Mouse (Mus musculus) left cerebral cortex, postnatal 4 days (tissue): ENCODE measurements around the gene Wdr95. TPM values are rescaled to one million over a fixed set of nuclear protein-coding genes. Genes with fewer than 3 reads are reported as not detected.
A peak's percentile ranks its signal among the peaks of the same experiment; 100 is the strongest.

Source experiments
- DNase-seq: peaks from one replicate; pipeline ENCODE4 v3.0.0-alpha.2; 2022
- intact Hi-C: fragments of 180-260 bp; cut with DNase I; formaldehyde crosslinking; loops from one replicate; pipeline ENCODE4 v1.15.1; 2025
- total RNA-seq, 2 experiments: library from RNA; stranded (reverse); gene quantifications; 2 replicates each; pipeline ENCODE4 v1.2.3; 2021

Wdr95 gene
- total RNA-seq, 2 experiments from 2014 or later = 0.85 TPM; not detected in 1

DNA sequence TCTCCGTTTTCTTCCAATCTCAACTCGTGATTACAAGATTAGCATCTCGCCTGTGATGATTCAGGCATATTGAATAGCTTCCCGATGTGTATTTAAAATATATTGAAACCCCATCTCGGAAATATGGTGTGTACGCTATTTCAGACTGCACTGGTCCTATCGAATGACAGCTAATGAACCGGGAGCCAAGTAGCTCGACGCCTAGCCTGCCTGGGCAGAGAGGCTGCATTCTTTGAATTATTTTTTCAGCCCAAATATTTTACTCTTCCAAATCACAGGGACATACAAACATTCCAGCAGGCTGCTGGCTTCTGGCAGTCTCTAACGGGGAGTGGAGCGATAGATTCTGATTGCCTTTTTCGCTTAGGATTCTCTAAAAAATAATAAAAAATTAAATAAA lies 40.5 kb downstream of the Wdr95 start:
- DNase-seq = no peak
- intact Hi-C loops = no loop called here

GRCm38 (mm10) chr5:149576977-149577376 lies 48.5 kb downstream of the Wdr95 start:
- intact Hi-C loops = no loop called here

GRCm38 (mm10) chr5:149577449-149577848 lies 49.0 kb downstream of the Wdr95 start:
- intact Hi-C loops = no loop called here
- no peak for DNase-seq

More at GRCm38 (mm10) chr5:149576977-149577376, 48.5 kb downstream of the Wdr95 start:
- DNase-seq = peak; percentile 13

DNA sequence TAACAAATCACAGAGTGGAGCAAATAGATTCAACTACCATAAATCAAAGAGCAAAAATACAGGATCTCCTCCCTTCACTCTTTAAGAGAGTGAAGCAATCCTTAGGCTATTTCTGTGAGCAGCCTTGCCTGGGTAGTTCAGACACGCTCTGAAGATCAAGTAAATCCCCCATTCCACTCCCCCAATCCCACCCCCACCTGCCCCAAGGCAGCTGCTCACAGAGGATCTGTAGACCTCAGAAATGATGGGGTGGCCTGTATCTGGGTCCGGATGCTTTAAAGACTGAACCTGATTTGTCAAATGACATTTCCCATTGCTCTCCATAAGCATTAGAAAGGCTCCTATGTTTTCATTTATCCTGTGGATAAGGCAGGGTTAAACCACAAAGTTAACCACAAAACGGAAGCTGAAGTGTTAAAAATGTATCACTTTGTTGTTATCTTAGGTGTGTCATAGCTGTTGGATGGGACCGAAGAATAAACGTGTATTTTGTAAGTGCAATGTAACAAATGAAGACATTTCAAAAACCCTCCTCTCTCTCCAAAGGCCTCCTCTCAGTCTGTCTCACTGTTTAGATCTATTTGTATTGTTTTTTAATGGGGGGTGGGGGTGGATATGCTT lies 54.3 kb downstream of the Wdr95 start:
- intact Hi-C loops = no loop called here

DNA sequence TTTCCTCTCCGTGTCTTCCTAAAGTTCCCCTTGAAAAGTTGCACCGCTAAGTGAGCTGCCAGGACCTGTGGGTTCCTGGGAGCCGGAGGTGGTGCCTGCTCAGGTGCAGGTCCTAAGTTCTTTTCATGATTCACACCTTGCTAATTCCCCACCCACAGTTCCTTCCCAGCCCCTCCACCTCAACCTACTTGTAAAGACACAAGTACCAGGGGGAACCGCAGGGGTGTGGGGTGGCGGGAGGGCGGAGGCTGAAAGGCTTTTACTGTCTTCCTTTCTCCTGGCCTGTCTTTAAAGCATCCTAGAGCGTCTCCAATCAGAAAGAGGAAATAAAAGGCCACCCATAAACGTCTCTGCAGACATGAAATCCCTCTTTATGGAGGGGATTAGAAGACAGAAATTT lies 55.0 kb downstream of the Wdr95 start:
- no peak for DNase-seq
- intact Hi-C loops = no loop called here

More for the DNA sequence above, 54.3 kb downstream of the Wdr95 start:
- DNase-seq = no peak

GRCm38 (mm10) chr5:149584154-149584655 lies 55.7 kb downstream of the Wdr95 start:
- intact Hi-C loops = no loop called here

DNA sequence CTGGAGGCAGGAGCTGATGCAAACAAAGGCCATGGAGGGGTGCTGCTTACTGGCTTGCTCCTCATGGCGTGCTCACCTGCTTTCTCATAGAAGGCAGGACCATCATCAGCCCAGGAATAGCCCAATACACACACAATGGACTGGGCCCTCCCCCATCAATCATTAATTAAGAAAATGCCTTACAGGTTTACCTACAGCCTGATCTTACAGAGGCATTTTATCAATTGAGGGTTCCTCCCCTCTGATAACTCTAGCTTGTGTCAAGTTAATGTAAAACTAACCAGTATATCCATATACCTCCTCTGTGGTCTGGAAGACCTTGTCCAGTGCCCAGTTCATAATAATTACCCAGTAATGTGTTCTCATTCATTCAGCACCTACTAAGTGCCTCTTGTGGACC lies 56.8 kb downstream of the Wdr95 start:
- intact Hi-C loops = no loop called here

More at GRCm38 (mm10) chr5:149584154-149584655, 55.7 kb downstream of the Wdr95 start:
- DNase-seq = no peak

GRCm38 (mm10) chr5:149585910-149586309 lies 57.4 kb downstream of the Wdr95 start:
- intact Hi-C loops = no loop called here
- DNase-seq = peak; percentile 13

More for the DNA sequence above, 56.8 kb downstream of the Wdr95 start:
- DNase-seq = no peak

- intact Hi-C loops = no loop called here
- DNase-seq = no peak
These were observed 58.9 kb downstream of the Wdr95 start for GRCm38 (mm10) chr5:149587327-149587895.

GRCm38 (mm10) chr5:149588814-149589534 lies 60.5 kb downstream of the Wdr95 start:
- no peak for DNase-seq
- intact Hi-C loops = no loop called here

GRCm38 (mm10) chr5:149589932-149590331 lies 61.5 kb downstream of the Wdr95 start:
- no peak for DNase-seq
- intact Hi-C loops = no loop called here

GRCm38 (mm10) chr5:149594215-149594614 lies 65.7 kb downstream of the Wdr95 start:
- no peak for DNase-seq
- intact Hi-C loops = no loop called here

- no peak for DNase-seq
- intact Hi-C loops = no loop called here
These were observed 68.9 kb downstream of the Wdr95 start for GRCm38 (mm10) chr5:149597351-149597750.

DNA sequence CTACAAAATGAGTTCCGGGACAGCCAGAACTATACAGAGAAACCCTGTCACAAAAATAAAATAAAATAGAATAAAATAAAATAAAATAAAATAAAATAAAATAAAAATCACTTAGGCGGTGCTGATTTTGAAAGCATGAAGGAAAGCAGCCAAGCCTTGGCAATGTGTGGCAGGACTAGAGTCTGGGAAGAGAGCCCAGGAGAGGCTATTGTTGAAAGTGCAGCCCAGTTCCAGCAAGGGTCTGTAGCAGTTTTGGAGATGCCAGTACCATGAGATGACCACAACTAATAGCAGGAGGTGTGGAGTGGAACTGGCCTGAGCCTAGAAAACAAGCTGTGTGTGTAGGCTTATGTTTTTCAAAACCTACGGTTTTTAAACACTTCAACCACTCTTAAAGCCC lies 73.5 kb downstream of the Wdr95 start:
- peak; percentile 25 for DNase-seq
- intact Hi-C loops = no loop called here

DNA sequence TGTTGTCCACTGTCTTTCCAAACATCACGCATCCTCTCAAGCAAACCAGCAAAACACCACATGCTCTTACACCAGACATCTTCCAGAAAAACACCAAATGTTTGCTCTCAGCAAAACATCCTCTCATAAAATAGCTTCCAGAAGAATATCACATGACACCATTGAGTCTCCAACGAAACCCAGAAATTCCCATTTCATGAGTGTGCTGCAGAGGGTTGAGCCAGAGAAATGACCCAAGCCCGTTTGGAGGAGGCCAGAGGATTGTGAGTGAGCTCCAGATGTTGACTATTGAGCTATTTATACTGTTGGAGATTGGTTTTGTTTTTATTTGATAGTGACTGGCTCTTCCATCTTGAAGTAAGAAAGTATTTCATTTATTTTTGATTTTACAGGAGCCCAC lies 74.8 kb downstream of the Wdr95 start:
- no peak for DNase-seq
- intact Hi-C loops = no loop called here

DNA sequence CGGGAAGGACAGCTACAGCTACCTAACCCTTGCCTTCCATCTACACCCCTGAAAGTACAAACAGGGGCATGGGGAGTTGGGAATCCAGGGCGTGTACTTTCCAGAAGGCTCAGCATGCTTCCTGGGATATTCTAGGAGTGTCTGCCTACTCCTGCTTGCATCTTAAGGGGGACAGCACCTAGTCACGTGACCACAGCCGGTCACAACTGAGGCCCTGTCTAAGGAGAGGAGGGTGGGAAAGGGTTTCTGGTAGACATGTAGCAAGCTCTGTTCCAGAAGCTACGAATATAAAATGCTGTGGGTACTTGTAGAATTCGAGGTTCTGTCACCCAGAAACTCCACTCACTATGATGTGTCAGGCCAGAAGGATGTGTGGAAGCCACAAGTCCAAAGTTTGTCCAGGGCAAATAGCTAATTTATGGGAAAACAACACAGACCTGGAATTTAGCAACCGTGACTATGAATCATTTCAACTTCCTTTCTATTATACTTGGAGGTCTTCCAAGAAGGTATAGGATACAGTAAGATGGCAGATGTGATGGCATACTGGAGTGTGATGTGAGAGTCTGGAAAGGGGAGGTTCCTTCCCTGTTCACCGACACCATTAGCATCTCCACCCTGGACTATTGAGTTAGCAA lies 78.7 kb downstream of the Wdr95 start:
- intact Hi-C loops = no loop called here
- no peak for DNase-seq

GRCm38 (mm10) chr5:149611476-149612164 lies 83.1 kb downstream of the Wdr95 start:
- intact Hi-C loops = no loop called here
- DNase-seq = peak; percentile 59

- intact Hi-C loops = no loop called here
- peak; percentile 10 for DNase-seq
These were observed 83.7 kb downstream of the Wdr95 start for GRCm38 (mm10) chr5:149612165-149612518.

DNA sequence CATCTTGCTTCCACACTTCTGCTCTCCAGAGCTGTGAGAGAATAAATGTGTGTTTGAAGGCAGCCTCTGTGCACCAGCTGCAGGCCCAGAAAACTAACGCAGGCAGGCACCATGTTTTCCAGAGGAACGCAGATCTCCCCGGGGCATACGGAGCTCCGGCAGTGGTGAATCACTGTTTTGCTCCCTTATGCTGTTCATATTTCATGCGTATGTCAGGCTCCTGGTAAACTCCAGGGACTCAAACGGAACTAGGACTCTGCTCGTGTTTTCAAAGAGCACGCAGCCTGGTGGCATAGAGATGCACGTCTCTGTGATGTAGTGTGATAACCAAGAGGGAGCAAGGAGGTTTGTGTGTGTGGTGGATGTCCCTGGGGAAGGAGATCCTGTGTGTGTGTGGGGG lies 84.3 kb downstream of the Wdr95 start:
- intact Hi-C loops = no loop called here

DNA sequence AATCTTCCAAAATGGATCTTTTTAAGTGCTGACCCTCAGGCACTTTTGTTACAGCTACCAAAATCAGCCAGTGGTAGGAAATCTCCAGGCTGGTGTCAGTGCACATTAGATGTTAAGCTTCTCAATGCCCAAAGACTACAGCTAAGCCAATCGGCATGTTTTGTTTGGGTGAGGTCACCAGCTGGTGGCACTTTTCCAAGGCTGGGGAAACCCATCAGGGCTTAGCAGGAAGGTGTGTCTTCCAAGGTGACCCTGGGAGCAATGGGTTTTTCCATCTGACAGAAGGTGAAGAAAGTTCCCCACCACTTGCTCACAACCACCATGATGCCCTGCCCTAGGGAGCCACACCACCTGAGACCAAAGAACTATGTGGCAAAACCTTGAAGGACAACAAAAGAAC lies 87.7 kb downstream of the Wdr95 start:
- DNase-seq = no peak
- intact Hi-C loops = no loop called here

More for the DNA sequence above, 84.3 kb downstream of the Wdr95 start:
- no peak for DNase-seq

- DNase-seq = no peak
- intact Hi-C loops = no loop called here
These were observed 88.3 kb downstream of the Wdr95 start for GRCm38 (mm10) chr5:149616817-149617216.
